Mouse (Mus musculus) mature B cell (primary cell): ENCODE results near the gene Spata32.

Source experiments
- in situ Hi-C: fragments of 300-500 bp; cut with MboI; formaldehyde crosslinking; loops from 2 replicates; pipeline ENCODE4 v1.14.3; 2019

The Spata32 gene

DNA sequence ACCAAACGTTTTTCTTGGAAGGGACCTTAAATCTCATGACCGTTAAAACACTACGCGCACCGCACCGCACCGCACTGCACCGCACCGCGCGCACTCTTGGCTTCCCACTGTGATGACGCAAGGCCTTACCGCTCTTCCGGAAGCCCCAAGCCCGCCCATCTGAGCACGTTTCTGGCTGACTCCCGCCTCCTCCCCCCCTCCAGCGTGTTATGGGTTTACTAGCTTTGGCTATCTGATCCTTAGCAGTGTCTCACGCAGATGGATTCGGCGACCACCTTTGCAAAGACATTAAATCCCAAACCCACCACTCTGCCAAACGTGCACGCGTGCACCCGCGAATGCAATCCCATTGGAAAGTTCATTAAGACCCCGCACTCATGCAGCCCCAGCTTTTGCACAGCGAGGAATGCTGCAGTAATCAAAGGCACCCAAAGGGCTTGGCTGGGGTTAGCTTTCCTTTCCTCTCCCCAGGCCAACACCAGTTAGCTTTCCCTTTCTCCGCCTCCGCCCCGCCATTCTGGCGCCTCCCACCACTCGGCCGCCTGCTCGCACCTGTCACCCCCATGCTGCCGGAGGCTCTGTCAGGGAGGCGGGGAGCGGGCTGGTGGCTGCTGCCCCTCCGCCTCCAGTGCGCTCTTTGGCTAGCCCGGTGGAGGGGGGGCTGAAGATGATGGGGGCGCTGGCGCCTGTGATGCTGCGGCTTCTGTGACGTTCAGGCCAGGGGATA lies at the start of gene Spata32:
Gene Spata32 (minus strand): TSS at position 643 of the 727 bp plus-strand sequence.
- in situ Hi-C loops, result no loop called here

DNA sequence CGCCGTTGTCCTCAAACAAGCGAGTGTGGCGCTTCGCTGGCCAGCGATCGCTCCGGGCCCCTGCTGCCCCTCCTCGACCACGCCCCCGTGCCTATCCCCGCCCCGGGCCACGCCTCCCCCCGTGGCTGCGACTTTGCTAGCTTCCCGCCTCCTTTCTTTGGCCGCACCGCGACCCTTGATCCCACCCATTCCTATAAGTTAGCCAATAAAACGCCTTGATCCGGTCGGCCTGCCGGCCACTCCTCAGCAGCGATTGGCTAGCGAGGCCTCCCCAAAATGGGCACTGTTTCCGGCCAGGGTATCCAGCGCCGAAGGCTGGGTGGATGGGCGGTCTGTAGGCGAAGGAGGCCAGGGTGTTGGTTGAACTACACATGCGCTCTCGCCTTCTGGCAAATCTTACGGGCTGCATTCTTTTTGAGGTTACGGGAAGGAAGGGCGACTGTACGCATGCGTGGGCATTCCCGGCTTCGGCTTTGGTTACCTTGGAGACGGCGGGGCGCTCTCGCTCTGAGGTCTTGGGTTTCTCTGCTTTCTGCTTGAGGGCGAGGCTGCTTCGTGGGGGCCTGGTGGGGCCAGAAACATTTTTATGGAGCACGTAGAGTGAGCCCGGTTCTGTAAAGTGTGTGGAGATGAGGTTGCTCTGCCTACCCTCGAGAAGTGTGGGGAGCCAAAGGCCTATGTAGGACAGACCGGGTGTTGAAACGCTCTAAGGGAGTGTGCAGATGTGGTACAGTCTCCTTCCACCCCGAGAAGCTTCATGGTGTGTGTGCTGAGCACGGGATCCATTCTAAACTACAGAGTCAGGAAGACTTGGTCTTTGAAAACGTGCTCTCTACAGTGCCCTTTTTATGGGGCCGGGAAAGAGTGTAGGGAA lies 49.4 kb upstream of the Spata32 start, which contains the start of gene Map3k14:
Gene Map3k14 (minus strand): TSS at position 127 of the 874 bp plus-strand sequence.
- in situ Hi-C loops, result no loop called here

DNA sequence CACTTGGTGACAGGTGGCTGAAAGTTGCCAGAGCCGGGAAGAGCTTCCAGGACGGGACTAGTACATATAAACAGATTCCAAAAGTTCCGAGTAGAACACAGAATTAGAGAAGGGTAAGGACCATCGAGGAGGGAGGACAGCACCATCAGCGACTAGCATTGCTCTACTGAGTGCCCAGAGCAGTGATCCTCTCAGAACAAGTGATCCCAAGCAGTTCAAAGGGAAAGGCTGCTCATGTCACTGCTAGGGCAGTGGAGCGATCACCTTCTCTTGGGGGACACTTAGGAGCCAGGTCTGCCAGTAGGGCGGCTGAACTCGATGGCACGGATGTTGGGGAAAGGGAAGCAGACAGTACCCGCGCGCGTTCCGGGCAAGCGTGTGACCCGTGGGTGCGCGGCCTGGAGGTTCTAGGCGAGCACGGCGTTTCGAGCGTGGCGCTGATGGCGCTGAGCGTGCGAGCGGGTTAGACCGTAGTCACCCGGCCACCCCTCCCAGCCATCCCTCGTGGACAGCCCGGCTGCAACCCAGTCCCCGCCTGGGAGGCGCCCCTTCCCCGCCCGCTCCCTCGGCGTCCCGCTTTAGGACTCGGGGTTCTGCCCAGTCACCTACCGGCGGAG lies 48.6 kb upstream of the Spata32 start:
- in situ Hi-C loops, result no loop called here

DNA sequence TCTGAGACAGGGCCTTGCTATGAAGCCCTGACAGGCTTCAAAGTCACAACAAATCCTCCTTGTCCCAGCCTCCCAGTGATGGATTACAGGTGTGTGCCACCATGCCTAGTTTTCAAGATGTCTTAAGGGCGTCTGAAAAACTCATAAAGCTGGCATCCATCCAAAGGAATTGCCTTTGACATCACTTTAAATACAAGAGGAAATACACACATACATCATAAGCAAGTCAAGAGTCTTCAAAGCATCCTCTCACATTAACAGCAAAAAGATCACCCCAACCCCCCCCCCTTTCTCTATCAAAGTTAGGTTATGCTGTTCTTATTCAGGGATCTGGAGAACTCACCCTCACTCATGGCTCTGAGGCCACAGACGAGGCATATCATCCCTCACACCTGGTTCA lies 47.6 kb upstream of the Spata32 start:
- in situ Hi-C loops, result no loop called here

DNA sequence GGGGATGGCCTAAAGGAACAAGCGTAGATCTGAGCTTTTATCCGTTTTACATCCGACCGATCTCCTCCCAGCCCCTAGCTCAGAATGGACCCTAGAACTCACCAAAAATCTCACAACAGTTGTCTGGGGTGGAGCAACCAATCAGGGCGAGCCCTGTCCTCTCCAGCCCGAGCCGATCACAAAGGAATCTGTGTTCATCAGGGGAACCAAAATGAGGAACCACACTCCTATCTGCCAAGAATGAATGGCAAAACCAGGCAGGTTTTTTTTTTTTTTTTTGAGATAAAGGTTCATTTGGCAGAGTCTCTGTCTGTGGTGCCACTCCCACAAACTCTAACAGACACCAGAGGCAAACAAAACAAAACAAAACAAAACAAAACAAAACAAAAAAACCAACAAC lies 47.0 kb upstream of the Spata32 start:
- in situ Hi-C loops, result no loop called here

DNA sequence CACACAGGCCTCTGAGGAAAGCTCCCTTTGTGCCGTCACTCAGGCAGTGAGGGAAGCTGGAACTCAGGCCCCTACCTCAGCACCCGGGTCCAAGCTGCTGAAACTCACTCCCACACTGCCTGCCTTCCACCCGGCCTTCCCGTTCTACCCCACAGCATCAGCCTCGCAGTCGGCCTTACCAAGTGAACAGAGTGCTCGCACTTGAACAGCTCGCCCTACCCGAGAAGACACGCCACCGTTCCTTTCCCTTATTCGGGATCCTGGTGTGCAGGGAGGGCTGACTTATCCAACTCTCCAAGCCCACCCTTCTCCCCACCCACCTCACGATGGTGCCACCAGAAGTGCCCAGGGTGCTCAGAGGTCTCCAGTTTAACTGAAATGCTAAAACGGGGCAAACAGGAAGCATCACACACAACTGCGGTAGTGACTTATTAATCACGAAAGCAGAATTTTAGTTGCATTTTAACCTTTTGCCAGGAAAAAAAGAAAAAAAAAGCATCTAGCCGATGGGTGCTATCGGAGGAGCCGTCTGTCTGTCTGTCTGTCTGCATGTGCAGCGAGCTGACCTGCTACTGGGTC lies 46.3 kb upstream of the Spata32 start:
- in situ Hi-C loops, result no loop called here

DNA sequence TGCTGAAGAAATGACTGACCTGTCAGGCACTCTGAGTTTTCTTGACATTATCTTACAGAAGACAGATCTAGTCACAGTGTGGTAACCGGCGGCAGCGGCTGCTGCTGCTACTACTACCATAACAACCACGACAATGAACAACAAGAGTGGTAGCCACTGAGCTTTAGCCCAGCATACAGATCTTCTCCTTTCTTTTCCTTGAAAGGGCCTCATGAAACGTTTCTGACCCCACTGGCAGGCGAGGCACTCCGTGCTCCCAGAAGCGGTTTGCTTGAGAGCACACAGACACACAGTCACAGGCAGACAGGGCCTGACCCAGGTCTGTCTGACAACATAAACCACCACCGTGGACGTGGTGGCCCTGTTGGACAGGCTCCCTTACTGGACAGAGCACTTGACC lies 45.3 kb upstream of the Spata32 start:
- in situ Hi-C loops, result no loop called here

DNA sequence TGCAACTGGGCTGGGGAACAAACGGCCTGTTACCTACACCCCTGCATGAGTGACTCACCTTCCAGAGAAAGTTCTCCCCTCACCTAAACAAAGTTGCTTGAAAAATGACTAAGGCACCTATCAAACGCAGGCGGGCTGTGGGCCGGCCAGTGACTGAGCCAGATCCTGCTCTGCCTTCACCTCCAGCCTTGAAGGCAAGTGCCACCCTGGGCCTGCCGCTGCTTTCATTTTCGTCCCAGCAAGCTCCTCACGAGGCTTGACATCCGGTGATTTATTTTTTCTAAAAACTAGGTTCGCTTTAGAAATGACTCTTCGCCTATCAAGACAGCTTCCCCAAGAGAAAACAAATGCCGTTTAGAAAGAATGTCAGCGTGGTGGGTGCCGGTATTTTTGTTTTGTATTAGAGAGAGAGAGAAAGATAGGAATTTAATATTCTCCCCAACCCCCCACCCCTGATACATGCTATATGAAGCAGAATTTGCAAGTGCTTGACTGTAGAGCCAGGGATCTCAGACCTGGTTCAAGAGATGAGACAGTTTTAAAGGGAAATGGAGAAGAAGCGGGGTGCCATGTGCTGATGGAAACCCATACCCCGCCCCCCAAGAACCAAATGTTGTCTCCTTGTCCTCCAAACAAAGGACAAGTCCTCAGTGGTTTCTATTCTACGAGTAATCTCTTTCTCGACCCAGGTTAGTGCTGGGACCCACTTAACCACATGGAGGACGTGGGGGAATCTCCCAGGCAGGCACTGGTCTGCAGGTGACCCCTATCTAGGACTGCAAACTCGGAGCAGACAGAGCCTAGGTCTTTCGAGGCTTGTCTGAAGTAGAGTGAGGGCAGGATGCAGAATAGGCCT lies 44.4 kb upstream of the Spata32 start:
- in situ Hi-C loops, result no loop called here

DNA sequence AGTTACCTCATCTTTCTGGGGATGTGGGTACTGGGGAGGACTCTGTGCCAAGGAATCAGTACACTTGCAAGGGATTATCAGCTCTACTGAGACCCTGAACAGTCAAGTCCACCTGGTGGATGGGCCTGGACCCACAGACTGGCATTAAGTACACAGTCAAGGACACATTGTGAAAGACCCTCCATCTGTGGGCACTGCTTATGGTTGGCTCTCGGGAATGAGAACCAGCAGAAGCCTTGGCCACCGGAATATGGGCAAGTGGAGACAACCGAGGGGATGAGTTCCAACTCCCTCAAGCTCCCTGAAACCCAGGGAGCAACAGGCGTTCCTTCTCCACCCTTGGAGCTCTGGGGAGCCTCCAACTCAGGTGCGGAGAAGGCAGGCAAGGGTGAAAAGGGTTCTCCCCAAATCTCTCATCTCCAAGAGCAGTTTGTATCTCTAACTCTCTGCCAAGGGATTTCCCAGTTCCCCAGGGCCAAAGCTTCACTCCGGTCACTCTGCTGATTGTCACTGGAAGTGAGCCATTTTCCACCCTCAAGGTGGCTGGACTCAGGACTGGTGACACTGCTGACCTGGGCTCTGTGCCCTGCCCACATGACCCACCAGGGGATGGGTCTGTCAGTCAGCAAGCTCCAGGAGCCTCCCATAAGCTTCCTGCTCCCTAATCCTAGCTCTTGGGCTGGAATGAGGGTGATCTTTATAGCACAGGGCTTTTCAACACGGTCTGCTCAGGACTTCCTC lies 43.6 kb upstream of the Spata32 start:
- in situ Hi-C loops, result no loop called here

DNA sequence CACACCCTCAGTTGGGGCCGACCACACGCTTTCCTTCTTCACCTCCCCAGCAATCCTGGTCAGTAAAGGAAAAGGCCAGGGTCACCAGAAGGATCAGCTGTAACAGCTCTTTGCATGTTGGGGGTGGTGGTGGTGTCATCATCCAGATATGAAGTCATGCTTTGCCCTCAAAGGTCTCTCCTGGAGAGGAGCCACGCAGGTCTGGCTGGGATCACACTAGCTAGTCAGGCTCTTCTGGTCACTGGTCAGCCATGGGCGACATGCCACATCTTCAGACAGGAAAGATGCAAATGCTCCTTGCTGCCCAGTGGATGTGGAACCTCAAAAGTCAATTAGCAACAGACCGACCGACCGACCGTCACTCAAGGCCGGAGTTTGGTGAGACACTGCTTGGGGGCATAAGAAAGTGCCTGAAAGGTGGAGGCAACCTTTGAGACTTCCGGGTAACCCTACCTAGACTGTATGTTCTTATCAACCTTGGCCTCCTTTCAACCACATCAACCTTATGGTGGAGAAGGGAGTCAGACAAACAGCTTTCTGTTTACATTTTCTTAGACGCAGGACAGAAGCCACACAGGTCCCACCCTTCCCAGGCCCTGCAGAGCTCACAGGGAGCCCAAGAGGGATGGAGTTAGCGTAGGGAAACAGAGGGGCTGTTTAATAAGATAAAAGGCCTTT lies 42.4 kb upstream of the Spata32 start:
- in situ Hi-C loops, result no loop called here

DNA sequence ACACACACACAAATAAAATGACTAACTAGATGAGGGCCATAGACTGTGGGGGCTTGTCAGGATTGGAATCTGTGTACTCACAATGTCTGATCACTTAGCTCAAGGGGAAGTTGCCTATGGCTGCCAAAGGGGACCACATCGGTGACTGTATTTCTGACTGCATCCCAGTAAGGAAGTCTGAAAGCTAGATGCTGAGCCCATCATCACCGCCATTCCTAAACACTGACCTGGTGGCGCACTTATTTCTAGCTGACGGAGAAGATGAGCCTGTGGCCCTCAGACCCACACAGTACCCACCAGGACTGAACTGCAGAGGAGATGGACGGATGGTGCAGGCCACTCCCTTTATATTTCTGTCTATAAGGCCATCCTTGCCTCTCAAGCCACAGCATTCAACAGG lies 41.8 kb upstream of the Spata32 start:
- in situ Hi-C loops, result no loop called here

DNA sequence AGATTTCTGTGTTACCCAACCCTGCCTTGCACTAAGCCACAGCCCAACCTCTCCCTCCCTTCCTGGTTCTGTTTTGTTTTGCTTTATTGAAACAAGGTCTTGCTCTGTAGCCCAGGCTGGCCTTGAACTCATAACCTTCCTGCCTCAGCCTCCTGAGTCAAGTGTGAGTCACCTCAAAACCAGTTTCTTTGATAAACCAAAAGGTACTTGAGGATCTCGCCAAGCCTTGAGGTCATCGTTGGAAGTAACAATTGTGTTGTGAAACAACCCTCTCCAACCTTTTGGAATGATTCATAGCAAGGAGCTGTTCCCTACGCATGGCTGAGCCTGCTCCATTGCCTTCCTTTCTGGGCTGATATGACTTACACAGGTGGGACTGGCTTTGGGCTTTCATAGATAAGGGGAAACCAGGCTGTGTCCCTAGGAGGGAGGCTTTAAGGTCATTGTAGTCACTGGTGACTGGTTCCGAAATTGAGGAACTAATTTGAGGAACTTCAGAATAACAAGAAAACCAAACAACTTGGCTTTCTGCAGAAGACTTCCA lies 39.8 kb upstream of the Spata32 start:
- in situ Hi-C loops, result no loop called here

DNA sequence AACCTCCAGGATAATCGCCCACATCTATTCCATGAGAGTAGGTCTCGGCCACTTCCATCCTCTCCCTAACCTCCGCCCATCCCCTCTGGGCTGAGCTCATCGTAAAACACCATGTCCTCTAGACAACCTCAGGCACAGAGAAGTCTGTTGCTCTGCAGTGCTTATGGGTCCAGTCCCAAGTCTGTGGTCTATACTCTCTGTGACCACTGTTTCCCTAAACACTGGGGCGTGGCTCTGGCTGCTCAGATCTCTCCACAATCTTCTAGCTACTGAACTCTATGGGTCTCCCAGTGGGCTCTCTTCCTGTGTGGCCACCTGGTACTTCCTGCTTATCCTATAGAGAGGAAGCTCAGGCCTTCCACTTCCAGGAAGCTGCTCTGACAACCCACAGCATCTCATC lies 35.4 kb upstream of the Spata32 start:
- in situ Hi-C loops, result no loop called here

DNA sequence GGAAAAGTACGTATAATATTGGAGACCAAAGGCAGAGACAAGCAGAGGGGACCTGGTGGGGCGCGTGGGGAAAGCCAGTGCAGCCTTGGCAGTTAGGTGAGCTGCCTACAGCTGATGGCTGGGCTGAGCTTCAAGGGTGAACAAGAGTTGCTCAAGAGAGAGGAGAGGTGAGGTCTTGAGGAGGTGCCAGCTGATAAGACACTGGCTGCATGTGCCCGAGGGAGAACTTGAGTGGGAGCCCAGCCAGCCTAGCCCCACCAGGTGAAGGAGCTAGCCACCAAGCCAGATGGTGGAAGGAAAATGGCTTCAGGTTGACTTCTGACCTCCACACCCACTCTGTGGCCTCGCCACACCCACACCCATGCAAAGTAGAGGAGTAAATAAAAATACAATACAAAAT lies 34.1 kb upstream of the Spata32 start:
- in situ Hi-C loops, result no loop called here

DNA sequence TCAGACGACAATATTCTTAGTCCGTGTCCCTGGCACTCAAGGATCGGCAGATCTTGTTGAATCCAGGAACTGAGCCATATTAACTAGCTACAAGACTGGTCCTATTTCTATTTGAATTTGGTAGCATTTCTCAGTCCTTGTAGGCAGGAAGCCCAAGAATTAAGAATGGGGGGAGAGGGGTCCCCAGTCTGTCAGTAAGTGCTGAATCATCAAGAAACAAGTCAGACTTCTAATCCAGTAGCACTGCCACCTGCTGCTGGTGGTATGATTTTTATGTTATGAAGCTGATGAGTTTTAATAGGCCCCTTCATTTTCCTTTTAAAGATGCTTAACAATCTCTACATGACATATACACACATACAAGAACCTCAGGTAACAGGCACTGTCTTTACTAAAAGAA lies 32.1 kb upstream of the Spata32 start:
- in situ Hi-C loops, result no loop called here

DNA sequence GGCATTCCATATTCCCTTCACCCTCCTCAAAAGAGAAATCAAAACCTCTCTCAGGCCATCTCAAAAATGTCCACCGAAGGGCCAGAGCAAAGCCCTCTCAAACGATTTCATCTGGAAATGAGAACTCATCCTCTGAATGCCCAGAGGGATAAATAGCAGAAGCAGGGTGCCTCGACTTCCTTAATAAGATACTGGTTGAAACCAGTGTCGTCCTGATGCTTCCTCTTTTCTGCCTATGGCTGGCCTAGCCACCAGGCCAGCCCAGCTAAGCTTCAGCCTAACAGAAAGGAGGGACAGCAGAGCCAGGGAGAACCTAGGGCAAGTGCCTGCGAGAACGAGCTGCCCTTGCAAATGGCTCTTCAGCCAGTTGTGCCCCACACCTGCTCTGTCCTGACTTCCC lies 31.3 kb upstream of the Spata32 start:
- in situ Hi-C loops, result no loop called here

DNA sequence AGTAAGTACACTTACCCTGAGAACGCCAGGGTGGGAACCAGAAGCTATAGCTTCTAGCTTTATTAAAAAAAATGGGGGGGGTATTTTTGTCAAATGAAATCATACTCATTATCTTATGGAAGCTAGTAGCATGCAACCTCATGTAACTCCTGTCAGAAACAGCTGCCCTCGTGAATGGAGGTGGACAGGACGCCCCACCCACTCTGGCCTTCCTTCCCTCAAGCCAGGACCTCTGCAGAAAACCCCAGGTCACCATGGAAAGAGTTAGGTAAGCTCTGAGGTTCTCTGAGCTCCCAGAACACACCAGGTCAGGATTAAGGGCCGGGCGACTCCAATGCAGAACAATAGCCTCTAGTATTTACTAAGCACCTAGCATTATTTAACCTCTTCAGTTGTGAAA lies 30.6 kb upstream of the Spata32 start:
- in situ Hi-C loops, result no loop called here

DNA sequence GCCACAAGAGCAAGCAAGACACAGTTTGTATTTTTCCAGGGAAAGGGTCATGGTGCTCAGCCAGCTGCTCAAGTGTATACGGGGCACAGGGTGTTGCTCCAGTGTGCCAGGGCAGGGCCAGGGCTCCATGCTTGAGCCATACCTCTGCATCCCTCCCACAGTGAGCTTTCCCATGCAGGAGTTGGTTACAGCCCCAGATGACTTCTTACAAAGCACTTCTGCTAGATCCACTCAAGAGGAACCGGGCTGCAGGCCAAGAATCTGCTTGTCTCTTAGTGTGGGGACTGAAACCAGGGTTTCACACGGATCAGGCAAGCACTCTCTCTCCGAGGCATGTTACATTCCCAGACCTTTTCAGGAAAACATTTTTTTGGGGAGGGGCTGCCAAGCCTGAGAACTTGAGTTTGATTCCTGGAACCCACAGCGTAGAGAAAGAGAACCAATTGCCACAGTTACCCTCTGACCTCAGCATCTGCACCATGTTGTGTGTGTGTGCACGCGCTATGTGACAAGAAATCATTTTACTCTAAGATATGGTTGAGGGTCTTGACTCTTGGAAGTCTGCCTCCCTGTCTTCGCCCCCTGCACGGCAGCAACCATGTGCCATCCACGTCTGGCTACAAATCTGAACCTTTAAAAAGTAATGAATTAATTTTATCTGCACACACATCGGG lies 29.4 kb upstream of the Spata32 start:
- in situ Hi-C loops, result no loop called here

DNA sequence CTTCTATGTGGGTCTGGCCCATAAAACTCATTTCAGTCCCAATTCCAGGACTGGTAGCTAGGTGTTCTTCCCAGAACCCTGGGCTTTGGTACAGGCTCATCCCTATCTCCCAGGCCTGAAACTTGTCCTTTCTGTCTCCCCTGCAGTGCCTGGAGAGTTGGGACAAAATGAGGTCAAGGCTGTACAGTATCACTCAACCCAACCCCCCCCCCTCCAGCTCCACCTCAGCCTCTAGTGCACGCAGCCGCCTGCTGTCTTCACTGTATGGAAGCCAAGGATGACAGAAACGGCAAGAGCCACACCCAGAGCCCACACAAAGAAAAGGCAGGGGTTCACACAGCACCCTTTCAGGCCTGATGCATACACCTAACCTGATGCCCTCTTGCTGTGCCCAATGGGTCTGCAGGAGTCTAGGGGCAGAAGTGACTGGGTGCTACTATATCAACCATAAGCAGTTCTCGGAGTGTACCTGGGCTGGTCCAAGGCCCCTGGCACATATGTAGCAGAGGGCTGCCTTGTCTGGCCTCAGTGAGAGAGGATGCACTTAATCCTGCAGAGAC lies 28.6 kb upstream of the Spata32 start:
- in situ Hi-C loops, result no loop called here
